Mouse (Mus musculus): ENCODE data around the gene Eno4.

- TF ChIP-seq GATA1 (IDR thresholded peaks at IDR 0.05; ENCODE audit: borderline replicate concordance, low read length) = no peak
- TF ChIP-seq FLI1 (IDR thresholded peaks at IDR 0.05; ENCODE audit: low read length) = no peak
Observed at GRCm38 (mm10) chr19:58954779-58955178, 11.6 kb downstream of the Eno4 start.
